Comparison of ENCODE assay signal across 8 mouse cellular contexts in genomic region chr6:120187587-120188176, GRCm38 (mm10).
DNase-seq lines count a peak whose midpoint lies in the region; ATAC-seq and TF ChIP-seq lines count a peak whose summit lies in the region.

No protein-coding gene starts in this region.

- peak overlapping the region; percentile 8 for H3K4me2 ChIP-seq in hindbrain, embryonic 11.5 days (replicated peaks; ENCODE audit: low read depth, low read length)
- H3K4me2 ChIP-seq in liver, postnatal 0 days (ENCODE audit: low read depth, low read length): peak overlapping the region; percentile 73

- 26% methylated on average over 18 of the region's 18 CpGs for WGBS in lung, adult 2 months
- WGBS in hindbrain, embryonic 11.5 days: 10% methylated on average over 18 of the region's 18 CpGs
- WGBS in liver, postnatal 0 days (ENCODE audit: insufficient replicate concordance): 9% methylated on average over 18 of the region's 18 CpGs

- TF ChIP-seq EP300 in liver, postnatal 0 days (IDR thresholded peaks at IDR 0.05; ENCODE audit: low read depth): no peak

- no peak; the same call in 1 of the 2 replicates for TF ChIP-seq POLR2A in lung, adult 2 months (IDR thresholded peaks at IDR 0.05; ENCODE audit: borderline replicate concordance, extremely low read depth, low read depth, low read length)

- no peak for ATAC-seq in hindbrain, embryonic 11.5 days (ENCODE audit: low FRiP score)
- peak; percentile 18 for ATAC-seq in liver, postnatal 0 days
- peak; percentile 96 for ATAC-seq in neutrophil, adult 5-6 weeks (ENCODE audit: extremely low read depth, insufficient number of reproducible peaks, low FRiP score, poor library complexity, severe bottlenecking)

- peak; percentile 73 to 74 for DNase-seq in lung, adult 18-20 months
- DNase-seq in lung, adult 2 months: no peak
- peak; percentile 73 for DNase-seq in embryo, embryonic 11 days
- DNase-seq in hindbrain, embryonic 11.5 days (ENCODE audit: low spot score): no peak
- peak; percentile 74 for DNase-seq in liver, postnatal 0 days
- no peak for DNase-seq in urinary bladder, adult 2 months (ENCODE audit: low spot score)
- DNase-seq in cerebellum, adult 9-10 months: no peak

- no peak overlapping the region for H3K27ac ChIP-seq in hindbrain, embryonic 11.5 days (ENCODE audit: low read depth, low read length)
- peak overlapping the region; percentile 74; the same call in 1 of the 2 replicates for H3K27ac ChIP-seq in liver, postnatal 0 days (ENCODE audit: low read depth)

- H3K4me3 ChIP-seq in lung, adult 2 months (replicated peaks; ENCODE audit: extremely low read depth, low read depth, low read length): no peak overlapping the region
- H3K4me3 ChIP-seq in hindbrain, embryonic 11.5 days (ENCODE audit: low read depth, low read length): no peak overlapping the region
- H3K4me3 ChIP-seq in liver, postnatal 0 days (ENCODE audit: low read depth, low read length): peak overlapping the region; percentile 41

- H3K4me1 ChIP-seq in lung, adult 2 months (ENCODE audit: control insufficient read depth, insufficient read depth, low read length): peaks cover 14% of the 10 kb centered on the region; the same call in 1 of the 2 replicates
- 0 out of 2 replicates have a peak, but pooled peaks cover 5% of the 10 kb centered on the region for H3K4me1 ChIP-seq in hindbrain, embryonic 11.5 days (replicated peaks; ENCODE audit: control insufficient read depth, insufficient read depth, low read length)
- H3K4me1 ChIP-seq in liver, postnatal 0 days (ENCODE audit: insufficient read depth): peaks cover 57% of the 10 kb centered on the region

- TF ChIP-seq CTCF in lung, adult 2 months (IDR thresholded peaks at IDR 0.05; ENCODE audit: insufficient read depth, low read length): no peak
- TF ChIP-seq CTCF in liver, postnatal 0 days (IDR thresholded peaks at IDR 0.05; ENCODE audit: low read depth): no peak

- no peaks in the 10 kb centered on the region for H3K27me3 ChIP-seq in hindbrain, embryonic 11.5 days (ENCODE audit: control insufficient read depth, insufficient read depth, low read length)
- no peaks in the 10 kb centered on the region for H3K27me3 ChIP-seq in liver, postnatal 0 days (ENCODE audit: insufficient read depth, low read length)

- H3K9ac ChIP-seq in hindbrain, embryonic 11.5 days (ENCODE audit: low read depth, low read length): no peak overlapping the region
- peak overlapping the region; percentile 54 for H3K9ac ChIP-seq in liver, postnatal 0 days (replicated peaks)

- H3K9me3 ChIP-seq in hindbrain, embryonic 11.5 days (ENCODE audit: control insufficient read depth, low read length): no peaks in the 10 kb centered on the region
- H3K9me3 ChIP-seq in liver, postnatal 0 days (ENCODE audit: low read length): no peaks in the 10 kb centered on the region

- H3K36me3 ChIP-seq in hindbrain, embryonic 11.5 days (ENCODE audit: control insufficient read depth, insufficient read depth, low read length): no peaks in the 10 kb centered on the region
- H3K36me3 ChIP-seq in liver, postnatal 0 days (replicated peaks; ENCODE audit: insufficient read depth, low read length): no peaks in the 10 kb centered on the region

Comparison
In these comparisons a context has a peak if more than half of its experiments do, and no peak if none do; other contexts are left out.
1. DNase-seq: peak in lung, adult 18-20 months (2 of 2), embryo, embryonic 11 days (single experiment) and liver, postnatal 0 days (single experiment); none in lung, adult 2 months (single experiment), hindbrain, embryonic 11.5 days (single experiment), urinary bladder, adult 2 months (single experiment) and cerebellum, adult 9-10 months (single experiment).